Mouse (Mus musculus) thymus, adult 18-20 months (tissue): Measurements from ENCODE around the gene Snx3.

Experiments
- DNase-seq, 2 experiments: peaks; one replicate each; pipeline ENCODE4 v3.0.0; 2022; ENCODE audit warnings: mixed read lengths in 2 of 2

Gene Snx3

DNA sequence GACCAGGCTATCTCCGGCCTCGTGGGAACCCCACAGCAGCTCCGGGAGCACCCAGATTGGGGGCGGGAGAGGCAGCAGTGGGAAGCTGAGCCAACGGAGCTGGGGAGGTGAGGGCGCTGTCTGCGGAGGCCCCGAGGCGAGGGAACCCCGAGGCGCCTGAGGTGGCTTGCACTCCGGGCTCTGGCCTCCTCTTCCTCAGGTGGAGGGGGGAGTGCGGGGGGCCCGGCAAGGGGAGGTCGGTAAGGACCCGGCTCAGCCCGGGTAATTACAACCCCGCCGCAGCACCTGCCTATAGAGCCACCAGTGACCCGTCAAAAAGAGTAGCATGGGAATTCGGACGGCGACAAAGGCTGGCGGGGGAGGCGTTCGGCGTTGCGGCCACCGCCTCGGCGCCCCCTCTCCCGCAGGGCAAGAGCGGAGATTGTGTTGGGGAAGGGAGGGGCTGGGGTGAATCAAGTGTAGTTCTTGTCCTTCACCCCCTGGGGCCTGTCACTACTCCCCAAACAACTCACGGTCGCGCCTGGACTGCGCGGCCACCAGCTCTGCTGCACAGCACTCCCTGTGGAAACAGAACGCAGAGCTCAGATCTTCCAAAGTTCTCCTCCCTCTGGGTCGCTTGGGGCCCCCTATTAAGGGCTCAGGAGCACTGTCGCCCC lies 77.8 kb downstream of the Snx3 start:
- no peak for DNase-seq

DNA sequence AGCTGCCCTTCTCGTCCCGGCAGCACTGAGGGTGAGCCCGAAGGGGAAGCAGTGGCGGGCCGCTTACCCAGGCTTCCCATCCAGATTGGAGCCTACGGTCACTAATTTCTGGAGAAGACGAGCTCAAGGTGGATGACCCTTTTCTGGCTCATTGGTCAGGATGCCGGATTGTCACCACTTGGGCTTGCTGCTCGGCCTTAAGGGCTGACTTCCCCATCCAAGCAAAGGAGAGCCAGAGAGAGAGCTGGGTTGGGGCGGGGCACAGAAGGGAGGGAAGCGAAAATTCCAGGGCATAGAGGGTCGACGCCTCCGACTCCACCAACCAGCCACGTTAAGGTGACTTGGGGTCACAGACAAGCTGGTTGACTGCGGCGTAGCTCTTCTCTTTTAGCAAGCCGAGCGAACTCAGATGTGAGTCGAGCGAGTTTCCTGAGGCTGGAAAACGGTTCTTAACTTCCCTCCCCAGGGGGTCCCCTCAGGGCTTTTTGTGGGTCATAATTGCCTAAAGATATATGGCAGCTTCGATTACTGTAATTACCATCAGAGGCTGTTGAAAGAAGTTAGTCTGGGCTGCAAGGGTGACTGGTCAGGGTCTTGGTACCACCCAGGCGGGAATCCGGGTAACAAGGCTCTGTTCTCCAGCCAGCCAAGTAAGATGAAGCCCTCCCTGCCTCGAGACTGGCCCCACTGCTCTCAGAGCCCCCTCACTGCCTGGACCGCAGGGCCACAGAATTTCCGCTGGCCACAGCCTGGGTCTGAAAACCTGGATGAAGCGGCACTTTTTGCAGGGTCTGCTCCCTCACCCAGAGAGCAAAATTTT lies 78.5 kb downstream of the Snx3 start:
- no peak for DNase-seq

DNA sequence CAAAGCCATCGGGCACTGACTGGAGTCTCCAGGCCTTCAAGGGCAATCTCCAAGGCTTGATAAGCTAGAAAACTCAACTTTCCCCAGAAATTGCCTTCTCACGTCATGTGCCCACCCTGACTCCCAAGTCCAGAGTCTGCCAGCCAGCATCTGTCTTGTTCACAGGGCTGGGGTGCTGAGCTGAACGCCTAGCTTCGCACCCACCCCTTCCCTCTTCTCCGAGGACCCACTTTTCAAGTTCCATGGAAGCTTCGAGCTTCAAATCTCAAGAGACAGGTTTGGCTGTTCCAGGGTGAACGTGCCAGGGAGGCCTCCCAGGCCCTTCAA lies 79.1 kb downstream of the Snx3 start:
- no peak for DNase-seq

DNA sequence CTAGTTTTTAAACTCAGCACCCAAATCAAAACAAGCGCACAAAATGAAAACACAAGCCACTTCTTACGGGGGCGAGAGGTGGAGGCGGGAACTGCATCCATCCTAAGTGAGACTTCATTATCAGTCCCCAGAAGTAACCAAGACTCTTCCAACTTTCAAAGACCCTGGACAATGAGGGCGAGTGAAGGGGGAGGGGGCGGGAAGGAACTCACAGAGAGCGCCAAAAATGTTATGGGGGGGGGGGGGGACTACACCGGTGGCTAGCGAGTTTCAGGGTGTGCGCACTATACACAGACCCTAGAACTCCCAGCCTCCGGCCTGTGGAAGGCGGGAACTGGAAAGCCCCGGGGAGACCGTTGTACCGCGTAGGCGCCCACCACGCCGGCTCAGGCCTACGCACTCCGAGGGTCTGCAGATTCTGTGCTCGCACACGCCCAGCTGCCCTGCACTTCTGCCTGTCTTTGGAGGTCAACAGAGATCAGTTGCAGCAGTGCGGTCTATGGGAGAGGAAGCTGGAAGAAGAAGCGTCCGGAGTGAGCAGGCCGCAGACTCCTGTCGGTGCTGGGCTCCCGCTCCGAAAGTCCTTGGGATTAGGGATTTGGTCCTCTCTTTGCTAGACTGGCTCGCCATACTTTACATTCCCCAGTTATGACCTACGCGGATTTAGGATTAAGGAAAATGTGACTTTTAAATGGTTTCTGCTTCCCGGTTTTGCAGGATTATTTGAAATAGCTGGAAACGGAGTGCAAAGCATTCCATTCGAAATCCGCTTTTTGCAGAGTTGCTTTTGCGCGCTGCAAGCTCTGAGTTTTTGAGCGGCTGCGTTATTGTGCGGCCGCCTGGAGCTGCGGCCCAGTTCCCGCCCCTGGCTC lies 80.1 kb downstream of the Snx3 start:
- DNase-seq = no peak

DNA sequence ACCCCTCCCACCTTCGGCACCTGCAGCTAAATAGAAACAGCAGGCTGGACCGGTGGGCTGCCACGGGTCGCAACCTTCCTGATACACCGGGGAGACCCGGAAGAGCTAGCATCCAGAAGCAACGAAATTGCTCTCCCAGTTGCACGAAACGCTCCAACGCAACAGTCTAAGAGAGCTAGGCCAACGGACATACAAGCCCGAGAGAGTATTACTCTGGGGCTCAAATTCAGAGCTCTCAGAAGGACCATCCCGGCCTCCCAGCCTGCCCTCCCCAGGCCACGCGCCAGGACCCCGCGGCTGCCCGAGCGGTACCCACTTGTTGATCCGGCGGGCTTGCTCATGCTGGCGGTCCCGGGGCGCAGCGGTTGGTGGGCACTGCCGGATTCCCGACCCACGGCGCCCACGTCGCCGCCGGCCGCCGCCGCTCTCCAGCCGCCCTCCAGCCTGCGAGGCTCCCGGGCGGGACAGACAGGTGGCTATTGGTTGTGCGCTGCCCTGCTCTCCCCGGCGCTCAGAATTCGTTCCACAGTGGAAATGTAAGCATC lies 80.8 kb downstream of the Snx3 start:
- no peak for DNase-seq

DNA sequence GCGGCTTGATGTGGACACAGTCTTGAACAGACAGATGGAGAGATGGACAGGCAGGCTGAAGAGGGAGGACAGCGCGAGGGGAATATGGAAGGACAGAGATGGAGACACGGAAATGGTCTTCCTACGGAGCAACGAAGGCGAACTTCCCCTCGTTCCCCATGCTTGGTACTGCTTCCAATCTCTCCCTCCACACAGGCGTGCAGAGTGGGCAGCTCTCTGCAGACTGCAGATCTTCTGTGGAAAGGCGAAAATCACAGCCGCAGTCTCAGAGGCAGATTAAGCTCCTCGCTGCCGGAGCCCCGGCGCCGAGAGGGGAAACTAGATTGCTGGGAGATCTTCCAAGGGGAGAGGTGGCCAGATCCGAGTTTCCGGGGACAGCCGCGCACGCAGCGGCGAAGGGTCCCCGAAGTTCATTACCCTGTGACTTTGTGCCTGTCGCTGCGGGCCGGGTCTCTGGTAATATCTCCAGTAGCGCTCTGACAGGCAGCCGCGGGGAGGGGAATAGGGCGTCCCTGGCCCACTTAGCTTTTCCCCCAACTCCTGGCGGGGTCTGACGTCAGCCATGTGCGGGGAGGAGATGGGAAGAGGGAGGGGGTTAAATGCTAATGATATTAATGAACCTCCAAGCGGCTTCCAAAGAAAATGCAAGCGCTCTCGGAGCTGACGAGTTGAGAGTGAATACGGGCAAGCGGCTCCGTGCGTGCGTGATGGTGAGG lies 81.5 kb downstream of the Snx3 start, which contains the start of the genes Nr2e1 and Ostm1:
Gene Nr2e1 (minus strand): TSS at position 476 of the 716 bp plus-strand sequence.
Gene Ostm1 (plus strand): TSS at position 666 of the 716 bp plus-strand sequence.
- no peak for DNase-seq

DNA sequence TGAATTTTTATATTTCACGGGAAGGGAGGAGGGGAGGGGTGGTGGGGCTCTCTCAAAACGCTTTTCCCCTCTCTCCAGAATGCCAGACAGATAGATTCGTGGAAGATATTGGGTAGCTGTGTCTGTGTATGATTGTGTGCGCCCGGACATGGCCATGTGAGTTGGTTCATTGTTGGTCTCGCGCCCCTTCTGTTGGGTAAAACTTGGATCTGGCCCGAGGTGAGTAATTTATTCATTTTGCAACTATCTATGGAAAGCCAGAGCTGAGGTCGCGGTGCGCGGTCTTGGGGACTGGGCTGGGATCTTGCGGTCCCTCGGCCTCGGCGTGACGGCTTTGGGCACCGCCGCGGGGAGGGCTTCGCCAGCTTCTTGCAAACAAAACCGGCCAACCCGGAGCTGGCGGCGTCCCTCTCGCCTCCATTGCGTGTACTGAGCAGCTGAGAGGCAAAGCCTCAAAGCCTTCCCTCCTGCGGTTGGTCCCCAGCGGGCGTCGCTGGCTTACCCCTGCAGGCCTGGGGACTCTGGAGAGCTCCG lies 82.1 kb downstream of the Snx3 start:
- DNase-seq = no peak

DNA sequence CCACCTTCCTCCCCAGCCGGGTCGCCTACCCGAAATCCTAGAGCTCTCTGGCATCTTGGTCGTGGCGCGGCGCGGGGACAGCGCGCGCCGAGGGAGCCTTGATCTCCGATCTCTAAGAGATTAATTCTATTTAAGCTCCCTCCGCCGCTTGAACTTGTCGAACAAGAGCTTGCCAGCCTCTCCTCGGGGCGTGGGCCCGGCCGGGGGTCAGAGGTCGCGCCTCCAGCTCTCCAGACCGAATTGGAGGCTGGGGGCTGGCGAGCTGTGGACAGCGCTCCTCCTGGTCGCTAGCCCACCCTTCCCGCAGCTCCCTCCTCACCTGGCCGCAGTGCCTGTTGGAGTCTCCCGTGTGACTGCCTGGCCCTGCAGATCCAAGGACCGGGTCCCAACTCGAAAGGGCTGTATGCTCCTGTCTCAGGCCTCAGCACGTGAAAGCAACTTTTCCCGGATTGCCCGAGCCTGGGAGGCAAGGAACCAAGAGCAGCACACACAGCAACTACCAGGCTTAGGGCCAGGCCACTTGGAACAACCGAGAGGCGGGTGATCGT lies 82.7 kb downstream of the Snx3 start:
- no peak for DNase-seq
